Mouse (Mus musculus): ENCODE measurements at regions not wholly inside any gene's neighbourhood (a gene's known extent, or its start where the extent isn't known, plus 50 kb on each side); places are given as distances from the start of the nearest gene placed in this dataset.

- no peak for DNase-seq (ENCODE audit: low spot score)
These were observed 272.4 kb upstream of the Xylt1 start for GRCm38 (mm10) chr7:117108391-117108790.

GRCm38 (mm10) chr7:117127728-117128127 lies 253.1 kb upstream of the Xylt1 start:
- no peak for DNase-seq (ENCODE audit: low spot score)

GRCm38 (mm10) chr7:117134869-117135268 lies 245.9 kb upstream of the Xylt1 start:
- DNase-seq (ENCODE audit: low spot score): no peak

- DNase-seq (ENCODE audit: low spot score): no peak
These were observed 242.1 kb upstream of the Xylt1 start for GRCm38 (mm10) chr7:117138681-117139080.

GRCm38 (mm10) chr7:117139245-117139970 lies 241.4 kb upstream of the Xylt1 start:
- DNase-seq (ENCODE audit: low spot score): no peak

- DNase-seq (ENCODE audit: low spot score): no peak
These were observed 240.9 kb upstream of the Xylt1 start for GRCm38 (mm10) chr7:117139971-117140247.

GRCm38 (mm10) chr7:117146809-117147208 lies 234.0 kb upstream of the Xylt1 start:
- DNase-seq (ENCODE audit: low spot score): no peak

GRCm38 (mm10) chr7:117150355-117150754 lies 230.4 kb upstream of the Xylt1 start:
- no peak for DNase-seq (ENCODE audit: low spot score)

- no peak for DNase-seq (ENCODE audit: low spot score)
These were observed 226.8 kb upstream of the Xylt1 start for GRCm38 (mm10) chr7:117153826-117154550.

GRCm38 (mm10) chr7:117161193-117161908 lies 219.4 kb upstream of the Xylt1 start:
- no peak for DNase-seq (ENCODE audit: low spot score)

- no peak for DNase-seq (ENCODE audit: low spot score)
These were observed 205.9 kb upstream of the Xylt1 start for GRCm38 (mm10) chr7:117174811-117175422.

GRCm38 (mm10) chr7:117184011-117184410 lies 196.8 kb upstream of the Xylt1 start:
- DNase-seq (ENCODE audit: low spot score): no peak

- DNase-seq (ENCODE audit: low spot score): no peak
These were observed 194.9 kb upstream of the Xylt1 start for GRCm38 (mm10) chr7:117185891-117186290.

- DNase-seq (ENCODE audit: low spot score): no peak
These were observed 184.2 kb upstream of the Xylt1 start for GRCm38 (mm10) chr7:117196611-117197010.

GRCm38 (mm10) chr7:117226294-117226693 lies 154.5 kb upstream of the Xylt1 start:
- DNase-seq (ENCODE audit: low spot score): no peak

- no peak for DNase-seq (ENCODE audit: low spot score)
These were observed 151.2 kb upstream of the Xylt1 start for GRCm38 (mm10) chr7:117229619-117230018.

- DNase-seq (ENCODE audit: low spot score): no peak
These were observed 124.0 kb upstream of the Xylt1 start for GRCm38 (mm10) chr7:117256819-117257218.

GRCm38 (mm10) chr7:117258557-117258956 lies 122.2 kb upstream of the Xylt1 start:
- no peak for DNase-seq (ENCODE audit: low spot score)

GRCm38 (mm10) chr7:117259151-117259550 lies 121.6 kb upstream of the Xylt1 start:
- DNase-seq (ENCODE audit: low spot score): no peak

- no peak for DNase-seq (ENCODE audit: low spot score)
These were observed 121.0 kb upstream of the Xylt1 start for GRCm38 (mm10) chr7:117259674-117260294.

- DNase-seq (ENCODE audit: low spot score): no peak
These were observed 120.2 kb upstream of the Xylt1 start for GRCm38 (mm10) chr7:117260596-117260995.

GRCm38 (mm10) chr7:117263126-117263525 lies 117.7 kb upstream of the Xylt1 start:
- DNase-seq (ENCODE audit: low spot score): no peak
